Mouse (Mus musculus) cerebellum, adult 9-10 months (tissue): ENCODE data around the gene Sh2d6.
A peak's percentile ranks its signal among the peaks of the same experiment; 100 is the strongest.

Source experiments
- DNase-seq: peaks from one replicate; pipeline ENCODE4 v3.0.0; 2022

The Sh2d6 gene

GRCm38 (mm10) chr6:72521607-72522006 is at the start of gene Sh2d6:
Gene Sh2d6, minus strand, starts transcription at chr6:72521707.
- no peak for DNase-seq

GRCm38 (mm10) chr6:72570644-72571397 is 49.3 kb upstream of the Sh2d6 start:
- DNase-seq: no peak

DNA sequence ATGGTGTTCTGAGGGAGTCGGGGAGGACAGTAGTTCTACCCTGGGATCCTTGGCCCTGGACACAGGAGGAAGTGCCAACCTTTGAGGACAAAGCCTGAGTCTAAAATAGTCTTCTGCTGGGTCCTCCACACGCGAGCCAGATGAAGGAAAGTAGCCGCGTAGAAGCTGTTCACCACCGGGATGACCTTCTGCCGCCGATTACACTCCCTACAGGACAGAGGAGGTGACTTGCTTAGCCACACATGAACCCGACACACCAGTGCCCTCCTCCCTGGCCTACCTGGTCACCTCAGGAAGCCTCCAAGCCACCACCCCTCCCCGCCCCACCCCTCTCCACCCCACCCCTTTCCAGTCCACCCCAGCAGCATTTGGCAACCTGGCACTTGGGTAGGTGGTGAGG is 47.2 kb upstream of the Sh2d6 start:
- DNase-seq: no peak

GRCm38 (mm10) chr6:72567508-72567907 is 46.0 kb upstream of the Sh2d6 start:
- DNase-seq: no peak

DNA sequence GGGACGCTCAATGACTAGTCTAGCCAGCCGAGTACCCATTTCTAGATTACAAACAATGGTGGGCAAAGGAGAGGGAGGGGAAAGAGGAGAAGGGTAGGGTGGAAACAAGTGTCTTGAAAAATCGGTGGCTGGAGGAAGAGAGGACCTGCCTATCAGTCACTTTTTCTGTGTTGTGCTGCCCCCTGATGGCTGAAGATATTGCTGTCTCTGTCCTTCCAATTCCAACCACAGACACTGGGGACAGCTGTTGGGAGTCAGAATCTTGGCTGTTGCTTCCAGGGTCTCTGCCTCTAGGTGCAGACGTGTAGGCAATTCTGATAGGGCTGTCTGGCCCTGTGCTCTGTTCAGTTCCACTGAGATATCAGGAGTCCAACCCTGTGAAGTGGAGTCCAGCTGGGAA is 44.5 kb upstream of the Sh2d6 start:
- peak; percentile 89 for DNase-seq

- DNase-seq: no peak
These were observed 44.0 kb upstream of the Sh2d6 start for GRCm38 (mm10) chr6:72565506-72565905.

DNA sequence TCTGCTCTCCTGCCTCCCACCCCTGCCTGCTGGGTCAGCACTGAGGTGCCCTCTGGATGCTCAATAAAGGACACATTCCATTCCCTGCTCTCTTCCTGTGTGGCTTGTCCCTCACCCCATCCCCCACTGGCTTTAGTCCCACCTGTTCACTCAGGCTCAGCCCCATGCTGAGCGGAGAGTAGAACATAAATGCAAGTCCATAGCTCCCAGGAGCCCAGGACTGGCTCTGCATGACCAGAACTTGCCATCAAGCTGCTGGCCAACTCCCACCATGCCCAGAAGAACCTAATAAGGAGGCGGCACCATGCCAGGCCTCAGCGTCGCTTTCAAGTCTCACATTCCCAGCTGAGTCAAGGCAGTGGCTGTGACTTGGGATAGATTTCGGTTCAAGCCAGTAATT is 41.4 kb upstream of the Sh2d6 start:
- no peak for DNase-seq

GRCm38 (mm10) chr6:72562486-72562885 is 41.0 kb upstream of the Sh2d6 start:
- no peak for DNase-seq

DNA sequence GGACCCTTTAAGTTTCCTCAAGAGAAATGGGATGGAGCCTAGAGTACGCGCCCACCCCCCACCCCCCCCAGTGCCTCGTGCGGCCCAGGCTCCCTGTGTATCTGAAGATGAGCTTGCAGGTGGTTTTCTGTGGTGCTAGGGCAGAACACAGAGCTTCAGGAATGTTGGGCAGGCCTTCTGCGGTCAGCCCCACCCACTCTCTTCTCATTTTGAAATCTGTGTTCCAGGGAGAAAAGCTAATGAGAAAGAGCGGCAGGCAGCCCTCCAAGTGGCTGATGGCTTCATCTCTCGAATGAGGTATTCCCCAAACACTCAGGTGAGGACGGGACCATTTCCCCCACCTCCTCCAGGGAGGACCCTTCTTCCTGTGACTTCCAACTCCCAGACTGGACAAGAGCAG is 39.3 kb upstream of the Sh2d6 start:
- no peak for DNase-seq

GRCm38 (mm10) chr6:72553079-72553412 is 31.5 kb upstream of the Sh2d6 start:
- DNase-seq: no peak

DNA sequence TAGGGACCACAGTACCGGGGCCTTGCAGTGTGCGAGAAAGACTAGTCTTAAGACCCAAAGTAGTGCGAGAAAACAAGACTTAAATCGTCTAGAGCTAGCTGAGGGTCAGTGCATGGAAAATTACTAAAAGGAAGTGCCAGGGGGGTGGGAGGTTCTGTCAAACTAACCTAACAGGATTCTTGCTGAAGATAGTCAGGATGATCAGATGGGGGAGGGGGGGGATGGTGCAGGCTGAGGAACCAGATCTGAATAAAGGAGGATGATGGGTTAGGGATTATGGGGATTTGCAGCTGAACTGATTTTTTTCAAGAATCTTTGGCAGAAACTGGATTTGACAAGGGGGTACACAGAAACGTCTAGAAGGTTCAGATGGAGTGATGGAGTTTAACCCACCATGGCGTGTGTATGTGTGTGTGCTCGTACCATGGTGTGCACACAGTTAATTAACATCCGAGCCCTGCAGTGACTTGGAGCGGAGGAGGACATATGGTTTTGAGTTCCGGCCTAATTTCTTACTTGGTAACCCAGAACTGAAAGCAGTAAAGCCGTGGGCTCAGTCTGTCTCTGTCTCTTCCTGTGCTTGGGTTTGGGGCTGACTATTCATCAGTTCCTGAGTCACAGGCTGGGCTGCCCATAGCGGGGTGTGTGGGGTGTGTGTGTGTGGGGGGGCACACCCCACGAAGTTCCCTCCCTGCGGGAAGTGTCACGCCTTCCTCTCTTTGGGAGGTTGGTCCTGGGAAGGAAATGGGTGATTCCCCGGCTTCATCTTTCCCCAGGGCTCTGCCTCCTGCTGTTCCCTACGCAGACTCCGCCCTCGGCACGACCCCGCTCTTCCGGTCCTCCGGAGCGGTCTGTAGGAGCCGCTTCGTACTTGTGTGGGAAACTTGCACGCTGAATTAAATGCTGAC is 30.9 kb upstream of the Sh2d6 start:
- DNase-seq: no peak

DNA sequence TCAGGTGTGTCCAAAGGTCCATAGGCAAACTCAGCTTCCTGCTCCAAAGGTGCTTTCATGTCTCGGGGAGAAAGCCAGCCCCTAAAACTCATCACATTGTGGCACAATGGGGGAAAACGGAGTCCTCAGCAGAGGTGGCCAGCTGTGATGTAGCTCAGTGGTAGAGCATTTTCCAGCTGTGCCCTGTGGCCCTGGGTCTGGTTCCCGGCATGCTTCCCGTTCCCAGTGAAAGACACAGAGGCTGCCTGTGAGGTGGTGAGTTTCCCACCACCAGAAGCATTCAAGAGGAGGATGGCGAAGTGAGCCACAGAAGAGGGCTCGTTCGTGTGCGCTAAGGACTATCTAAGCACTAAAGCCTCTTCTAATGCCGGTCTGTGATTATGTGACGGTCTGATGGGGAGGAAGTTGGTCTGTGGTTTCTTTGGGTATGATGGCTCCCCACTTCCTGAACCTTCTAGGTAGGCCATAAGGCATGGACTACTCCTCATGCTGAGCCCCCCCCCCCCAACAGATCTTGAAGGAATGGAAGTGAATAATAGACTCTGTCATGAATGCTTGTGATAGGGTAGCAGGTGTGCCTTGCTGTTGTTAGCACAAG is 29.1 kb upstream of the Sh2d6 start:
- DNase-seq: no peak

DNA sequence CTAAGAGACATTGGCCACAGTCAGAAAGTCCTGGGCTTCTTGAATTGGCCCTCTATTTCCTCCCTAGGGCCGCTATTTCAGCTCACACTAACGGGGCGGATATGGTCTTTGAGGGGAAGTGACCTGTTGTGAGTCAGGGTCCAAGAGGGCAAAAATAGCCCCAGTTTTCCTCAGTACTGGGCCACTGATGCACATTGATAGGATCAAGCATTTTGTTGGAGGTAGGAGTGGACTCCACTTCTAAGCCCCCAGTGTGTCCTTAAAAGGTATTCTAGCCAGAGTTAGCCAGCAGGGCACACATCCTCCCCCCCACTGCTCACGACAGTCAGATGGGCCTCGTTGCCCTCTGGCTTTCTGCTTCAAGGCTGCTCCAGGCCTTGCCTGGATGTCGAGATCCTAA is 28.5 kb upstream of the Sh2d6 start:
- no peak for DNase-seq

GRCm38 (mm10) chr6:72549041-72549580 is 27.6 kb upstream of the Sh2d6 start:
- DNase-seq: no peak

DNA sequence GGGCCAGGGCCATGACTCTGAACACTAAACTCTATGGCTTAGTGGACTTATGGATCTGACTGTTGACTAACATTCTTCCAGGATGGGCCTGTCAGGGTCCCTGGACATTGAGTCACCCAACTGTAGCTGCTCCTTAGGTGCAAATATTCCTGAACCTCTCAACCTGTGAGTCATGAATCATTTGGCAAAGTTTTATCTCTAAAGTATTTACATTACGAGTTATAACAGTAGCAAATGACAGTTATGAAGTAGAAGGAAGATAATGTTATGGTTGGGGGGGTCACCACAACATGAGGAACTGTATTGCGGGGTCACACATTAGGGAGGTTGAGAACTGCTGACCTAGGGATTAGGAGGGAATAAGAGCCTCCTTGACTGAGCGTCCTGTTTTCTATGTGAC is 26.4 kb upstream of the Sh2d6 start:
- DNase-seq: no peak

GRCm38 (mm10) chr6:72547121-72547520 is 25.6 kb upstream of the Sh2d6 start:
- no peak for DNase-seq

GRCm38 (mm10) chr6:72545377-72545776 is 23.9 kb upstream of the Sh2d6 start:
- no peak for DNase-seq

DNA sequence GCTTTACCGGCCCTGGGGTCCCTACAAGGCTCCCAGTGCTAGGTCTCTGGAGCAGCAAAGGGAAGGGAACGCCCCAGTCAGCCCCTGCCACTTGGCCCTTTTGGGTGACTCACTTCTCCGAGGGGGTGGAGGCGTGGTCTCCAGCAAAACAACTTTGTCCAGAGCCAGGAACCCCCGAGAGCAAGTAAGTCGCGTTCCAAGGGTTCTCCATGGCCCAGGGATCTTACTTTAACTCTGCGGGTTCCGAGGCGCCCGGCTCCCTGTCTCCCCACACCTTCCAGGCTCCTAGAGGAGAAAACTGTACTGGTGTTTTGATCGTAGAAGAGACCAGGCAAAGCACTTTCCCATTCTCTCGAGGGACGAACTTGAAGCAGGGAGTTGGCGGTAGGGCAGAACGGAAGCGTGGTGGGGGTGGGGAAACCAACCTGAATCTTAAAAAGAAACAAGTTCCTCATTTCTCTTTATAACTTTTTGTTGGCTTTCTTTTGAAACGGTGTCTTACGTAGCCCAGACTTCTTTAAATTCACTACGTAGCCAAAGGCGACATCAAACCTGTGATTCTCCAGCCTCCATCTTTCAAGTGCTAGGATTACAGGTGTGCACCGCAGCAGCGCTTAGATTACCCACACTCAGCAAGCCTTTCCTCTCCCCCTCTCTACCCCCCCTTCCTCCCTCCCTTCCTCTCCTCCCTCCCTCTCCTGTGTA is 22.9 kb upstream of the Sh2d6 start, which contains the start of gene Capg:
Capg (plus strand) TSS at position 109 of the 705 bp plus-strand sequence.
- no peak for DNase-seq

GRCm38 (mm10) chr6:72543265-72543850 is 21.9 kb upstream of the Sh2d6 start:
- no peak for DNase-seq

- peak; percentile 96 for DNase-seq
These were observed 17.1 kb upstream of the Sh2d6 start for GRCm38 (mm10) chr6:72538562-72539031.

DNA sequence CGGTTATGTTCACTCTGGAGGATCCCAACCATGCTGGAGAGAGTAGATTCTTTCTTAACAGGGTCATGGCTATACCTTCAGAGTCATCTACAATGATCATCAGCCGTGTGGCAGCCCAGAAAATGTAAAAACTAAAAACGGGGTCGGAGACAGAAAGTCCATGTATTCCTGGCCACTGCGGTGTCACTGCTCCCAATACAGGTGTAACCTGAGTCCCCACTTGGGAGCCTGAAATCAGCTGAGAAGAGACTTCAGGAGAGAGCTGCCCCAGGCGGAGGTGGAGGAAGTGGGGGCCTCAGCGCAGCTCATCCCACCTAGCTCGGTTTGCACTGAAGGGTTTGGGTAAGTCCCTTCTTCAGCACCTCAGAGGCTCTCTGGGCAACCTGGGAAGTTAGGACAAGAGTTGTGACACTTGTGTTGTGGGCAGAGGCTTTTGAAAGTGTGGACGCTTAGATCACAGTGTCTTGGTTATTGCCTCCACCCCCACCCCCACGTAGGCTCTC is 16.5 kb upstream of the Sh2d6 start:
- DNase-seq: peak; percentile 61

DNA sequence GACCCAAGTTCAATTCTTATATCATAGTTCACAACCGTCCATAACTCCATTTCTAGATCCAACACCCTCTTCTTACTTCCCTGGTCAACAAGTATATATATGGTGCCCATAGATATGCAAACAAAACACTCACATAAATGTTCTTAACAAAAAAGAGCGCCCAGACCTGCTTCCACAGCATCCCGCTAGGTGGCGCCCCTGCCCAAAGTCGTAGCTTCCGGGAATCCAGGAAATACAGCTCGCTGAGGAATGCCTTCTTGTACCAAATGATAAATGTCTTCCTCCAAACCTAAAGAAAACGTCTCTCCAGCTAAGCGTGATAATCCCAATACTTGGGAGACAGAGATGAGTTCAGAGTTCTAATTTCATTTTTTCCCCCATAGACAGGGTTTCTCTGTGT is 13.7 kb upstream of the Sh2d6 start:
- peak; percentile 82 for DNase-seq
